9 mouse cellular contexts compared by ENCODE assay signal in genomic region chr19:31114690-31115089, GRCm38 (mm10). TPM values are rescaled to one million over a fixed set of nuclear protein-coding genes. Genes with fewer than 3 reads are reported as not detected.
DNase-seq lines count a peak whose midpoint lies in the region; ATAC-seq lines count a peak whose summit lies in the region.
"Had no signal": no experiment of that assay in that cellular context is flagged by ENCODE, and none has a peak within 500 bp of the region (broad histone marks: within the 10 kb centered on the region; RNA-seq: fewer than 3 reads in every experiment).

No protein-coding gene starts in this region.

- H3K27me3 ChIP-seq in forebrain, embryonic 14.5 days (replicated peaks; ENCODE audit: control insufficient read depth, insufficient read depth, low read length) = no peaks in the 10 kb centered on the region
- no peaks in the 10 kb centered on the region for H3K27me3 ChIP-seq in forebrain, embryonic 11.5 days (ENCODE audit: control insufficient read depth, insufficient read depth, low read length)
- H3K27me3 ChIP-seq in kidney, embryonic 14.5 days (ENCODE audit: control insufficient read depth, insufficient read depth, low read length) = no peaks in the 10 kb centered on the region
- no peaks in the 10 kb centered on the region for H3K27me3 ChIP-seq in midbrain, embryonic 14.5 days (ENCODE audit: control insufficient read depth, insufficient read depth, low read length)
- no peaks in the 10 kb centered on the region for H3K27me3 ChIP-seq in heart, embryonic 12.5 days (replicated peaks)

- H3K4me2 ChIP-seq in forebrain, embryonic 14.5 days (ENCODE audit: low read length) = no peak overlapping the region
- no peak overlapping the region for H3K4me2 ChIP-seq in forebrain, embryonic 11.5 days (ENCODE audit: low read depth, low read length, severe bottlenecking)
- no peak overlapping the region for H3K4me2 ChIP-seq in kidney, embryonic 14.5 days (replicated peaks; ENCODE audit: low read depth, low read length)
- no peak overlapping the region for H3K4me2 ChIP-seq in midbrain, embryonic 14.5 days (ENCODE audit: low read length)
- no peak overlapping the region for H3K4me2 ChIP-seq in heart, embryonic 12.5 days

- no peaks in the 10 kb centered on the region for H3K9me3 ChIP-seq in forebrain, embryonic 14.5 days (replicated peaks; ENCODE audit: control insufficient read depth, low read length)
- H3K9me3 ChIP-seq in forebrain, embryonic 11.5 days (ENCODE audit: control insufficient read depth, low read length) = no peaks in the 10 kb centered on the region
- H3K9me3 ChIP-seq in kidney, embryonic 14.5 days (ENCODE audit: control insufficient read depth, low read length) = no peaks in the 10 kb centered on the region
- no peaks in the 10 kb centered on the region for H3K9me3 ChIP-seq in midbrain, embryonic 14.5 days (ENCODE audit: control insufficient read depth, low read length)
- H3K9me3 ChIP-seq in heart, embryonic 12.5 days (replicated peaks) = no peaks in the 10 kb centered on the region

- H3K36me3 ChIP-seq in forebrain, embryonic 14.5 days (ENCODE audit: control insufficient read depth, insufficient read depth, low read length) = no peaks in the 10 kb centered on the region
- no peaks in the 10 kb centered on the region for H3K36me3 ChIP-seq in forebrain, embryonic 11.5 days (ENCODE audit: control insufficient read depth, insufficient read depth, low read length)
- no peaks in the 10 kb centered on the region for H3K36me3 ChIP-seq in kidney, embryonic 14.5 days (ENCODE audit: control insufficient read depth, insufficient read depth, low read length)
- H3K36me3 ChIP-seq in midbrain, embryonic 14.5 days (ENCODE audit: control insufficient read depth, insufficient read depth, low read length) = no peaks in the 10 kb centered on the region
- H3K36me3 ChIP-seq in heart, embryonic 12.5 days = no peaks in the 10 kb centered on the region

- ATAC-seq in forebrain, embryonic 14.5 days = peak; percentile 73
- ATAC-seq in forebrain, embryonic 11.5 days (replicated peaks; ENCODE audit: low FRiP score) = no peak
- ATAC-seq in kidney, embryonic 14.5 days (ENCODE audit: low FRiP score, low TSS enrichment) = peak; percentile 35; the same call in 1 of the 2 replicates
- no peak; the same call in 1 of the 2 replicates for ATAC-seq in midbrain, embryonic 14.5 days (ENCODE audit: low FRiP score, low TSS enrichment)
- ATAC-seq in monocyte, adult 5-6 weeks (replicated peaks; ENCODE audit: insufficient number of reproducible peaks, low FRiP score, low TSS enrichment, poor library complexity, severe bottlenecking) = no peak
- ATAC-seq in heart, embryonic 12.5 days (ENCODE audit: insufficient number of reproducible peaks, low FRiP score) = no peak

- H3K27ac ChIP-seq in forebrain, embryonic 14.5 days (ENCODE audit: low read depth, low read length) = no peak overlapping the region
- H3K27ac ChIP-seq in forebrain, embryonic 11.5 days (ENCODE audit: low read depth, low read length) = no peak overlapping the region
- H3K27ac ChIP-seq in kidney, embryonic 14.5 days (ENCODE audit: low read depth, low read length) = no peak overlapping the region
- H3K27ac ChIP-seq in midbrain, embryonic 14.5 days (replicated peaks; ENCODE audit: low read depth, low read length) = no peak overlapping the region
- H3K27ac ChIP-seq in heart, embryonic 12.5 days (ENCODE audit: poor library complexity, severe bottlenecking) = no peak overlapping the region

- no peak overlapping the region for H3K9ac ChIP-seq in forebrain, embryonic 14.5 days (ENCODE audit: low read length)
- H3K9ac ChIP-seq in forebrain, embryonic 11.5 days (ENCODE audit: low read length) = no peak overlapping the region
- no peak overlapping the region for H3K9ac ChIP-seq in kidney, embryonic 14.5 days (ENCODE audit: low read depth, low read length)
- H3K9ac ChIP-seq in midbrain, embryonic 14.5 days (replicated peaks; ENCODE audit: low read length) = no peak overlapping the region
- no peak overlapping the region for H3K9ac ChIP-seq in heart, embryonic 12.5 days

- DNase-seq in forebrain, embryonic 14.5 days (ENCODE audit: low spot score) = peak; percentile 79
- no peak for DNase-seq in forebrain, embryonic 11.5 days (ENCODE audit: low spot score)
- peak; percentile 51 for DNase-seq in NIH3T3 (ENCODE audit: low read depth)
- DNase-seq in midbrain, embryonic 14.5 days = peak; percentile 50
- DNase-seq in heart, adult 11 months = no peak
- DNase-seq: gastrocnemius, postnatal 14 days had no signal

- H3K4me3 ChIP-seq in forebrain, embryonic 14.5 days (ENCODE audit: low read depth, low read length) = no peak overlapping the region
- H3K4me3 ChIP-seq in forebrain, embryonic 11.5 days (ENCODE audit: low read depth, low read length) = no peak overlapping the region
- no peak overlapping the region for H3K4me3 ChIP-seq in kidney, embryonic 14.5 days (ENCODE audit: low read length)
- no peak overlapping the region for H3K4me3 ChIP-seq in midbrain, embryonic 14.5 days (replicated peaks; ENCODE audit: low read depth, low read length)
- no peak overlapping the region for H3K4me3 ChIP-seq in heart, embryonic 12.5 days

- 11% methylated on average over 4 of the region's 4 CpGs for WGBS in forebrain, embryonic 14.5 days
- 64% methylated on average over 4 of the region's 4 CpGs for WGBS in forebrain, embryonic 11.5 days
- 11% methylated on average over 4 of the region's 4 CpGs for WGBS in kidney, embryonic 14.5 days
- 39% methylated on average over 4 of the region's 4 CpGs for WGBS in midbrain, embryonic 14.5 days
- 48% methylated on average over 4 of the region's 4 CpGs for WGBS in heart, embryonic 12.5 days

- H3K4me1 ChIP-seq in forebrain, embryonic 14.5 days (ENCODE audit: control insufficient read depth, insufficient read depth, low read length) = peaks cover 4% of the 10 kb centered on the region
- H3K4me1 ChIP-seq in forebrain, embryonic 11.5 days (replicated peaks; ENCODE audit: control insufficient read depth, insufficient read depth, low read length) = no peaks in the 10 kb centered on the region
- peaks cover 4% of the 10 kb centered on the region; the same call in 1 of the 2 replicates for H3K4me1 ChIP-seq in kidney, embryonic 14.5 days (ENCODE audit: control insufficient read depth, insufficient read depth, low read length)
- H3K4me1 ChIP-seq in midbrain, embryonic 14.5 days (ENCODE audit: control insufficient read depth, insufficient read depth, low read length) = no peaks in the 10 kb centered on the region
- H3K4me1 ChIP-seq in heart, embryonic 12.5 days (replicated peaks) = no peaks in the 10 kb centered on the region

RNA-seq across cellular contexts. Expression of gene Cstf2t, which starts 32.1 kb away (rescaled TPM):
- 54.7 and 56.6 TPM in 2 replicates for polyA plus RNA-seq in forebrain, embryonic 14.5 days (2014; fragmentation: Nextera tagmentation; extraction: Ambion mirVana)
- polyA plus RNA-seq in forebrain, embryonic 11.5 days (2014; fragmentation: Nextera tagmentation; extraction: Ambion mirVana) = 45.2 and 45.8 TPM in 2 replicates
- 28.5 and 39.1 TPM in 2 replicates for polyA plus RNA-seq in kidney, embryonic 14.5 days (2014; fragmentation: Nextera tagmentation; extraction: Ambion mirVana)
- 63.0 and 66.5 TPM in 2 replicates for polyA plus RNA-seq in midbrain, embryonic 14.5 days (2014; fragmentation: Nextera tagmentation; extraction: Ambion mirVana)
- 44.0 to 49.7 TPM (median 45.3 TPM) in 3 replicates for total RNA-seq in monocyte, adult 5-6 weeks (2017)
- polyA plus RNA-seq in heart, embryonic 12.5 days (2016; fragmentation: Nextera tagmentation; extraction: Ambion mirVana) = 47.5 and 48.5 TPM in 2 replicates

Comparison
In these comparisons a context has a peak if more than half of its experiments do, and no peak if none do; other contexts are left out.
1. ATAC-seq: peak in forebrain, embryonic 14.5 days (single experiment) and kidney, embryonic 14.5 days (single experiment); none in forebrain, embryonic 11.5 days (single experiment), midbrain, embryonic 14.5 days (single experiment), monocyte, adult 5-6 weeks (single experiment) and heart, embryonic 12.5 days (single experiment).
2. DNase-seq: peak in forebrain, embryonic 14.5 days (single experiment), NIH3T3 (single experiment) and midbrain, embryonic 14.5 days (single experiment); none in forebrain, embryonic 11.5 days (single experiment) and heart, adult 11 months (single experiment).